Mouse (Mus musculus) frontal cortex, adult (tissue): ENCODE data around the gene Gm20388.

Experiments used
- ATAC-seq: cut with Nextera tagmentation; 2 replicates; pipeline ENCODE4 v1.9.2; 2017; ENCODE audit warnings: mild to moderate bottlenecking, moderate library complexity, mixed read lengths; ENCODE audit not compliant: low TSS enrichment

Gene Gm20388

DNA sequence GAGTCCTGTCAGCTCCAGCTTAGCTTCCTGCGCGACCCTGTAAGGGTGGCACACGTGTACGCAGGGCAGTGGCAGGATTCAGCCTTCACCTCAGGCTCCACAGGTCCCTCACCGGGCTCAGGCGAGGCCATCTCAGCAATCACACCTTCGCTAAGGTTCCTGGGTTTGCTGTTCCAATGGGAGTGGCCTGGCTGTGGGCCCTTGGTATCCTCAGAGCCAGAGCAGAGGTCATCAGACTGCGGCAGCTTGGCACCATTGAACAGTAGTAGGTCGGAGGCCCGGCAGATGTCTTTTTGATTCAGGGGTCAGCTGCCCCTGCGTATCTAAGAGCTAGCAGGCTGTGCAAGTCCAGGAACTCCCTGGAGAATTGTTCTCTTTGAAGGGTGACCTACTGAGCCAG is 482.4 kb downstream of the Gm20388 start:
- no peak for ATAC-seq

- ATAC-seq: peak; percentile 69
Observed at GRCm38 (mm10) chr8:120393871-120394275, 483.2 kb downstream of the Gm20388 start.

- ATAC-seq: no peak
Observed at GRCm38 (mm10) chr8:120395892-120396291, 485.3 kb downstream of the Gm20388 start.

DNA sequence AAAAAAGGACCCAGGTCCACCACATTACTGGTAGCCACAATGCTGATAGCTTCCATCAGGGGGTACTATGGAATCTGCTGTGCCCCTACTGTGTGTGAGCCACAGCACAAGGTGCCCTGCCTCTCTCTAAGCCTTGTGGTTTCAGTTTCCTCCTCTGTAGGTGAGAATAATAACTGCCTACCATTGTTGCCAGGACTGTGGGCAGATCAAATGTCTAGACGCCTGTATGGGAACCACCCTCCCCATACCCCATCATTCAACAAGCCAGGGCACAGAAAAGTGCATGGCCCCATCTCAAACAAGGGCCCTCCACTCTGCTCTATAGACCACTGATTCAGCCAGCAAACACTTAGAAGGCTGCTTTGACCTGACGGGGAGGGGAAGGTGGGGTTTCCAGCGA is 486.1 kb downstream of the Gm20388 start:
- ATAC-seq: no peak

DNA sequence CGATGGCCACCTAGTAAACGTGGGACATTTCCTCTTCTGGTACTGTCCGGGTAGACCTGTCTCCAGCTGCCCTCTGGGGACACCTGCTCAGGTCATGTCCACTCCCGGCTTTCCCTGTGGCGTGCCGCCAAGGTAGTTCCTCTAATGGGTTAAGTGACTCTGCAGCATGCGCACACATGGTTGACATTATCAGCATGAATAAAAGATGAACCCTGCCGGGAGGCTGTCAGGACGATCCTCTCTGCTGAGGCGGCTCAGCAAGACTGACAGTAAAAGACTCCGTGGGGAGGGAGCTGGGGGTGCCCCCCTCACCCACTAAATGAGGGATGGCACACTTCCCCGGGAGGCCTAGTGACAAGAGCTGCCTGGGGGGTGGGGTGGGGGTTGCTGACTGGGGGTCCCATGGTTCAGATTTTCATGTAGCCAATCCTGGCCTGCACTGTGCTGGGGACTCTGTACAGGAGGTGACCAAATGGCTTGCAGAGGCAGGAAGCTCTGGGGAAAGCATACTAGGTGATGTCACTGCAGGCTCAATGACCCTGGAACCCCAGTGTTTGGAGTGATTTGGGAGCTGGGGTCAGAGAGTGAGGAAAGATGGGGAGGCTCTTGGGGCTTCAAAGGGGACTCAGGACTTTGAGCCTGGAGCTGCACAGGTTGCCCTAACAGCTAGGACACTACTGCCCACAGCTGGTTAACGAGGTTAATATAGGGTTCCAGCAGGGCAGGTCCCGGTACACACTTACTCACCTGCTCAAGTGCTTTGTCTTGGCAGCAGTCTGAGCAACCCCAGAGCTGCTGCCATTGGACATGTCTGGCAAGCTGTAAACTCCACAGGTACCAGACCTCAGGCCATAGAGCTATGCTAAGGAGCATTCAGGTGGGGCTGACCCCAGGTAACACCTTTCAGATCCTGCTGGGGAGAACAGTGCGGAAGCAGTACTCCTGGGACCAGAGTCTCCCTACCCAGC is 487.1 kb downstream of the Gm20388 start:
- no peak for ATAC-seq

DNA sequence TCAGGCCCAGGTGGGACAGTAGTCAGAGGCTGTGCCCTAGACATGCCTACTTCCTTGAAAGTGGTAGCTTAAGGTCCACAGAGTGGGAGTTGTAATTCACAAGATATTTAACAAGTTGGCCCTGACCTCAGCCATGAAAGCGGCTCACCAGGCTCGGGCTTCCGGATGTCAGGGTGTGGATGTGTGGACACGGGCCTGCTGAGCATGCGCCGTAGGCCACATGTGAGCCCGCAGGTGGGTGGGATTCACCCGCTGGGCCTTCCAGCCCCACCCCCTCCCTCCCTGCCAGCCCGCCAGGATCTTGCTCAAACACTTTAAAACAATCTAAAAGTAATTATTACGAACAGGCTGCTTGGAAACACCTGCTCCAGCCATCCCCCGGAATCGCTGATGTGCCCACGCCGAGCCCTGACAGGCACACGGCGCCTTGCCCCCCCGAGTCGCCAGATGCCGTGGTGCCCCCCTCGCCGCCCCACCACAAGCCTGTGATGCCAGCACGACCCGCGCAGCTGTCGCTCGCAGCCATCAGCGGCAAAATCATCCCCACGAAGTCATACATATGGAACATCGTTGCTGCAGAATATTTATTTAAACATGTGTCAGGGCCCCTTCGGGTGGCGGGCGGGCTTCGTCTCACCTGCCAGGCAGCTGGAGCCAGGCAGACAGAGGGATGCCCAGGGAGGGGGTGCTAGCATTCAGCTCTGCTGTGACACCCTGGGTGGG is 488.7 kb downstream of the Gm20388 start:
- ATAC-seq: 0 out of 2 replicates have a peak, but pooled peaks have one; percentile 13

GRCm38 (mm10) chr8:120401216-120401615 is 490.6 kb downstream of the Gm20388 start:
- ATAC-seq: no peak

GRCm38 (mm10) chr8:120401712-120402111 is 491.1 kb downstream of the Gm20388 start:
- no peak for ATAC-seq

DNA sequence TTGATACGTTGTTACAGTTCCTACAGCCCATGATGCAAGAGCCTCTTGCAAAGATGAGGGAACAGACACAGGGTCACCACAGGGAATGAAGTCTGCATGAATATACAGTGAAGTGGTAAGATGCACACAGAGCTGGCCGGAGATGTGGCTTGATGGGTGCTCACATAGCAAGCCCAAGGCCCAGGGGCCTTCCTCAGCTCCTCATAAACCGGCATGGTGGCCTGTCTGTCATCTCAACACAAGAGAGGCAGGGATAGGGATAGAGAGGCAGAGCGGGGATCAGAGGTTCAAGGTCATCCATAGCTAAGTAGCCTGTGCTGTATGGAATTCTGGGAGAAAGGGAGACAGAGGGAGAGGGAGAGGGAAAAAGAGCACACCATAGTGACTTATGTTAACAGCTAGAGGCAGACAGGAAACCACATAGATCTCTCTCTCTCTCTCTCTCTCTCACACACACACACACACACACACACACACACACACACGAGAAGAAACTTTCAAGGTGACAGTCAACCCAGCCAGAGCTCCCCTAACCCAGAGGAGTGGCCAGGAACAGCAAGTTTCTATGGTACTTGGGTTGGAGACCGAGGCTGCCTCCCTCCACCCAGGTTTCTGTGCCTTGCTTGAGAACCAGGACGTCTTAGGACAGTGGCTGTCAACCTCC is 493.1 kb downstream of the Gm20388 start:
- ATAC-seq: no peak

GRCm38 (mm10) chr8:120404609-120405036 is 494.0 kb downstream of the Gm20388 start:
- no peak for ATAC-seq

- peak; percentile 65 for ATAC-seq
Observed at GRCm38 (mm10) chr8:120406008-120406632, 495.5 kb downstream of the Gm20388 start.

GRCm38 (mm10) chr8:120407701-120408240 is 497.1 kb downstream of the Gm20388 start:
- ATAC-seq: no peak

DNA sequence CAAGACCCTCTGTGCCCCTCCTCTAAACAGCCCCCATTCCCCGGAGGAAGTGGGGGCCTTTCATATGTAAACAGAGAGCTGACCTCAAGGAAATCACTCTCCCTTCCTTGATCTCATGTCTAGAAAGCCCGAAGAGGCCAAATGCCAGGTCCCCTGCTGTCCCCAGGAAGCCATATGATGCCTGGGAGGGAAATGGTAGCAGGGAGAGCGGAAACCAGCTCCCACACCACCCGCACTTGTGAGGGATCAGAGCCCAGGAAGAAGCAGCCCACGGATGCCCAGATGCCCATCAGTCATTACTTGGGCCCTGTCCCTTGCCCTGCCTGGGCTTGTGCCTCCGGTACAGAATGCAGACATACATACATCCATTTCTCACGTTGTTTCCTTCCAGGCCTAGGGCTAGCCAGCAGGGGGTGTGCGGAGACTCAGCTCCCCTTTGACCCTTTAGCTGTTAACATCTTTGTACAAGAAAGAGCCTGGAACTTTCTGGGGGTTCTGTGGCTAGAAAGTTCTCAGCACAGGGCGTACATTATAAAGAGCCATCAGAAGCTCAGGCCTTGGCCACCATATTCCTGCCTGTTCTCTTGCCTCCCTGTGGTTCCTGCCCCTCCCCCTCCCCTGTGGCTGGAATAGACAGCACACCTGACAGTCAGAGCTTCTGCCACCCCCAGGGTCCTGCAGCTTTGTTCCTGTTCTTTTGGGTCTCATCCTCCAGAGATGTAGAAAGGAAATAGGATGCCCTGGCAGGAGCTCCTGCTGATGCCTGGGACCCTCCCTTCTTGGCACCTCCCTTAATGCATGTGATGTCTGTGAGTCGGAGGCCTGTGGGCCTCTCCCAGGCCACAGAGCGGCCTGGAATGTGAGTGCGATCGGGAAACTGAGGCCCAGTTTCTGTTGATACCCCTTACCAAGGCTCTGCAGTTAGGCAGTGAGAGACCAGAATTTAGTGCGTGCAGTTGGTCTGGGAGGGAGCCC is 497.9 kb downstream of the Gm20388 start:
- no peak for ATAC-seq

DNA sequence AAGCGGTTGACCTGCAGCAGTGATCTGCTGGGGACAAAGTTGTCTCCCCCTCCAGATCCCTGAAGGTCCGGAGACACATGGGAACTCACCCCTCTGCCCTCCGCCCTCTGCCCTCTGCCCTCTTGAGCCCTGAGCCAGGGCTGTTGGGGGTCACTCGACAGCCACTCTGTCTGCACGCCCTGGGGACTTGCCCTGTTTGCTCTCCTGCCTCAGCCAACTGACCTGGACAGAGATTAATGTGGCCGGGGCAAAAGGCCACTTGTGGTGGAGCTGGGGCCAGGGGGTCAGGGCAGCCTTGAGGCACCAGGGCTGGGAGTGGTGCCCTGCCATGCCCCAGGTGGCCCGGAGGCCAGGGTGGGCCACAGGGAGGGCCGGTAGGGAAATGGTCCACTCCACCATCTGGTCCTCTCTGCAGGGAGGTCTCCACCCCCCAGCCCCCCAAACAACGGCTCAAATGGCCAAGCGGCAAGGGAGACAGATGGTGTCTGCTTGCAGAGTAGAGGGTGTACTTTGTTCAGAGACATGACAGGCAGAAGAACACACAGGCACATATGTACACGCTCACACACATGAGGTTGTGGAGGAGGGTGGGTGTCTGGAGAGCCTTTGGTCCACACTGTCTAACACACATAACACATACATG is 498.9 kb downstream of the Gm20388 start:
- ATAC-seq: no peak

GRCm38 (mm10) chr8:120411059-120411458 is 500.4 kb downstream of the Gm20388 start:
- no peak for ATAC-seq

DNA sequence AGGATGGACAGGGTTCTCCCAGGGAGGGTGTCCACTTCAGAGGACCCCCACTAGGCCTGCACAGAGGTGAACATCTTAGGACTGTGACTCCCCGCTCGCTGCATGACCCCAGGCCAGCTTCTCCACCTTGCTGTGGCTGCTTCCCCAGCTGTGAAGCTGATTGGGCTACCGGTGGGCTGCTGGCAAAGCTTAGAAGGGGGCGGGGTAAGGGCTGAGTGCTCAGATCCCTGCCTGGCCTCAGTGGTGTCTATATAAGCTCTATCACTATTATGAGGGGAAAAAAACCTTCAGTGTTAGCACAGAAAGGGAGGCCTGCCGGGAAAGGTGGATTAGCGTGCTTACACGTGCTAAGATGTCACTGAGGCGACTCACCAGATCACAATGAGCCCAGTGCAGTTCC is 501.2 kb downstream of the Gm20388 start:
- no peak for ATAC-seq

DNA sequence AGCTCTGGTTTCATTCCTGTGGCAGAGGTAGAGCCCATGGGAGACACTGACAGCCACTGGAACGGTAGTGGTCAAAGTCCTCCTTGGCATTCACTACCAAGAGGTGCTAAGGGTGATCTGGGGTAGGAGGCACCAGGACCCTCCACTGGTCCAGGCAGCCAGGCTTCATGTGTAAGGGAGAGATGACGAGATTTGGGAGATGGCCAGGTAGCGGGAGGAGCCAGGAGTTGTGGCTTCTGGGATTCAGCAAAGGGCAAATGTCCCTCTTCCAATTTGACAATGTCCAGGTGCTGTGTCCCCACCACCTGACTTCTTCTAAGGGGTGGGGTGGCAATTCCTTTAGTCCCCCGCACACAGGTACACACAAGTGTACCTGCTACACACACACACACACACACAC is 501.7 kb downstream of the Gm20388 start:
- no peak for ATAC-seq

GRCm38 (mm10) chr8:120412911-120413625 is 502.4 kb downstream of the Gm20388 start:
- peak; percentile 45 for ATAC-seq

- ATAC-seq: no peak
Observed at GRCm38 (mm10) chr8:120413626-120413988, 503.0 kb downstream of the Gm20388 start.
